Mouse (Mus musculus): Measurements from ENCODE around the gene Dram1.

The Dram1 gene

DNA sequence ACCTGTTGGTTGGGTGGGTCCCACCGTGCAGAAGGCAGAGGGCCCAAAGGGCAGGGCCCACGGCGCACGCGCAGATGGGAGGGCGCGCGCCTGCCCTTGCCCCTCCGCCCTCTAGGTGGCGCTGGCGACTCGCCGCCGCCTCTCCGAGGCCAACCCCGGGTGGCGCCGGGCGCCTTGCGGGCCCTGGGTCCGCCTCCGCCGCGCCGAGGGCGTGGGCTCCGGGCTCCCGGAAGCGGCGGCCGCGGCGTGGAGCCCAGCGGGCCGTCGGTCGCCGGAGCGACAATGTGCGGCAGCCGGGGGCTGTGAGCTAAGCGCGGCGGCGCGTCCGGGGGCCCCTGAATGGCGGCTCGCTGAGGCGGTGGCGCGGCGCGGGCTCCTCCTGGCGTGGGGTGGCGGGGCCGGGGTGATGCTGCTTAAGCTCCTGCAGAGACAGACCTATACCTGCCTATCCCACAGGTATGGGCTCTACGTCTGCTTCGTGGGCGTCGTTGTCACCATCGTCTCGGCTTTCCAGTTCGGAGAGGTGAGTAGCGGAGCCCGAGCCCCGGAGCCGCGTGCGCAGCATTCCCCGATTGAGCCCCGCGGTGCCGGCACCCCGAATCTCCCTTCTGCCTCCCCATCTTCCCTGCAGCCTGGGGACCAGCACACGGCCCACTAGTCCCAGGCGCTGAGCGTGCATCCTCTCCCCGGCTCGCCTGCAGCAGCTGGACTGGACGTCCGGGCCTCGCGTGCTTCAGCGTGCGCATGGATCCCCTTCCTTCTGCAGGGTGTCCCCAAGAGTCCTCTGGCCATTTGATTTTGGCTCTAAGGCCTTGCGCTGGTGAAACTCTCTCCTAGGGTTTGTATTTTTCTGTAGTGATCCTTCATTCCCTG is at the start of gene Dram1, which contains the start of gene Gnptab:
Dram1 (minus strand) TSS at position 68 of the 873 bp plus-strand sequence.
Gnptab (plus strand) TSS at position 120 of the 873 bp plus-strand sequence.
- peak; percentile 91 for DNase-seq

- no peak for DNase-seq
These were observed 49.1 kb upstream of the Dram1 start for GRCm38 (mm10) chr10:88427998-88428397.

DNA sequence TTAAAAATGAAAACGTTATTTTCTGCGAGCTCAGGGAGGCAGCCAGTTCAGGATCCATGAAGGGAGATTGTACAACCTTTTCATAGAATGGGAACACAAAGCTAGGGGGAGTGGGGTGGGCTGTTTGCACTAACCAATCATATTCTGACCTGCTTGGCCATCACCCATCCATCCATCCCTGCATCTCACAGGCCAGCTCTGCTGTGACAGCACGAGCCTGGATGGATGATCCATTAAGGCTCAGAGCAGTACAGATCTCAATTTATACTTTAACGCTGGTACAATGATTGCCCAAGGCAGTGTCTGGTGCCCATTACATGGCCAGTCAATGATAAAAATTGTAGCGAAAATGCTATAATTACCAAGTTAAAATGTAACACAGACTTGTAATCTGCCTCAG is 48.0 kb upstream of the Dram1 start:
- no peak for DNase-seq

GRCm38 (mm10) chr10:88426158-88426816 is 47.4 kb upstream of the Dram1 start:
- DNase-seq: peak; percentile 25

DNA sequence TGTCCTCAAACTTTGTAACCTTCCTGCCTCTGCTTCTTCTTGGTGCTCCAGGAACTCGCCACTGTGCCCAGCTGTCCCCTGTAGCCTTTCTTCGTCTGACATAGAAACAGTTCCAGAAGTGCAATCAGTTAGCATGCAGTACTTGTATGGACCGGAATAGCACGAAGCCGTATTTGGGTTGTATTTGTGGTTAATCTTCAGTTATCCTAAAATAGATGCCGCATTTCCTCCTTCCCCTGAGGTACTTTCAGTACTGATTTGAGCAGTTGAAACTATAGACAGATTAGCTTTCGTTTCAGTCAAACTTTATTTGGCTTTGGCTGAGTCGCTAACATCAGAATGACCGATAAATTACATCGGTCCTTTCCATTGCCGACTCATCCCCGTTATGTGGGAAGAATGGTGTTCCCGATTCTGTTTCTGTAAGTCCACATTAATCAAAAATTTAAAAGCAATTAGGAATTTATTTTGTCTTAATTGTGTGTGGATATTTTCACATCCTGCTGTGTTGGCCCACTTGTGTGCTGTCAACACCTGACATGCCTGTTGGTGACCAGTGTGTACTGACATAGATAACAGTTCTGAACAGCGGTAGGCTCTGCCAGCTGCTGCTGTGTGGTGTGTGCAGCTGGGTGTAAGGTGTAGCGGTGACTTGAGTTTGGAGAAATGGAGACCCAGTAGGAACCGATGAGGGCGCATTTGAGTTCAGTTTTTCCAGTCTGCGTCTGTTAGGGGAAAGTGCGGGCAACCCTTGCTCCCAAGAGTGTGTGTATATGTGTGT is 42.0 kb upstream of the Dram1 start:
- DNase-seq: no peak

DNA sequence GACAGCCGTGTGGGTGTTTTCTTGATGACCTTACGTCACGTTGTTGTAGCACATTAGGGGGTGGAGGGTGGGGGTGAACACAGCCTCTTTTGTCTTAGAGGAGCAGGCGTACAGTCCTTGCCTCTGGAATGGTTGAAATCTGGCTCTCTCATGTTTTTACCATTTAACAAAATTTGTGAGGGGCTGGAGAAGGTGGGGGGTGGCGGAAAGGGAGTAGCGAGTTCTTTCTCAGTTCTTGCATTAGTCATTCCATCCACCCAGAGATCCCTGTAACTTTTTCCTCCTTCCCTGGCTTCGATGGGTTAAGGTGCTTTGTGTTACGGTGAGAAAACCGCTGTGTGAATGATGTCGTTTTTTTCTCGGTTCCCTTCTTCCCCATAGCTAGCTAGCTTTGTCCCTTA is 41.3 kb upstream of the Dram1 start:
- no peak for DNase-seq

GRCm38 (mm10) chr10:88417686-88418085 is 38.8 kb upstream of the Dram1 start:
- DNase-seq: no peak

- DNase-seq: no peak
These were observed 33.6 kb upstream of the Dram1 start for GRCm38 (mm10) chr10:88412290-88412995.

- no peak for DNase-seq
These were observed 30.9 kb upstream of the Dram1 start for GRCm38 (mm10) chr10:88409751-88410150.

DNA sequence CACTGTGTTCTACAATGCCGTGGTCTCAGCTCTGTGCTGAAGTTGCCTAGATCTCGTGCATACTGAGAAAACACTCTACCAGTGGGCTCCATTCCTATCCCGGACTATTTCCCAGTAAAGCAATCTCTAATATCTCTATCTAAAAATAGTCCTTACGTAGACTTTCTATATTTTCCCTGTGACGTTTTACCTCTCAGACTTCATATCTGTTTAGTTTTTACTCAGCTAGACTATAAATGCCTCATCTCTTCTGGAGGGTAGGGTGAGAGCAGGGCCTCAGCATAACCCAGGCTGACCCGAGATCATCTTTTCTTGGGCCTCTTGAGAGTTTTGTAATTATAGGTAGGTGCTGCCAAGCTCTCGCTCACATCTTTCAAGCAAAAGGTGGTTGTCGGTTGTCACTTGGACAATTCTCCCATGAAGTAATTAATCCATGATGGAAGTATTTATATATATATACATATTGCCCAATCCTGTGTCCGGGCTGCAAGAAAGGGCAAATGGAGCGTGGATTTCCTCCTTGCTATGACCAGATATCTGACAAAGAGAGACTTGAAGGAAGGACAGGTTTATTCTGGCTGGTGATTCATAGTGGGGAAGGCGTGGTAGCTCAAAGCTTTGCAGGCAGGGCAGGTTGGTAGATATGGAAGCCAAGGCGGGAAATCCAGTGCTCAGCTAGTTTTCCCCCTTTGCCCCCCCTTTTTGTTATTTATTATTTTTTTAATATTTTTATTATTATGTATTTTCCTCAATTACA is 29.2 kb upstream of the Dram1 start:
- DNase-seq: no peak

DNA sequence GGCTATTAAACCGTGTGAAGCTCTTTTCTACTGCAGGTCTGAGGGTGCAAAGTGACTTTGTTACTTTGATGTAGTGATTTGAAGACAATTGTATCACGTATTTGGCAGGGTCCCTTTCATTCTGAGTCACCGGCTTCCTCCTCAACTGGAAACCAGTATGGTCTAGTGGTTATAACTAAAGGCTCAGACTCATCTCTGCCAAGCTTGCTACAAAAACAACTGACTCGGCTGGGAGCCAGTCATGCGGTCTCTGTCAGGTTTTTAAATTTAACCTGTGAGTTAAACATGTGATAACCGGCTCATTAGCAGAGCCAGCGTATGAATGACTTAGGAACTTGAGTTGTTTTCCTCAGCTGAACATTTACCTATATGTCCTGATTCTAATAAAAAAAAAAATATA is 26.9 kb upstream of the Dram1 start:
- no peak for DNase-seq

DNA sequence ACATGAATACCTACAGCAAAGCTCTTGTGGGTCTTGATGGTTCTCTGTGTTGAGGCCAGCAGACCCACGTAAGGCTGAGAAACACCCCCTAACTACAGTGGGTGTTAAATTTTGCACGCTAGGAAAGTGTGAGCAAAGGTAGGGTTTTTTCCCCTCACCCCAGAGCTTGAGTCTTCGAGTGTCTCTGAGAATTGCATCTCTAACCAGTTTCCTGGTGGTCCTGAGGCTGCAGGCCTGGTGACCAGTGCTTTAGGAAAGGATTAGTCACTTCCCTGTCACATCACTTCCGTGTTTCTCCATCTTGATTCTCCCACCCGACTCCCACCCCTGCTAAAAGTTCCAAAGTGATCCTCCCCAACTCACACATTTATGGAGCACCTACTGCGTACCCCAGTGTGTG is 25.3 kb upstream of the Dram1 start:
- no peak for DNase-seq

- DNase-seq: no peak
These were observed 24.1 kb upstream of the Dram1 start for GRCm38 (mm10) chr10:88403021-88403420.

GRCm38 (mm10) chr10:88399271-88399670 is 20.4 kb upstream of the Dram1 start:
- no peak for DNase-seq

- DNase-seq: no peak
These were observed 19.9 kb upstream of the Dram1 start for GRCm38 (mm10) chr10:88398668-88399243.

GRCm38 (mm10) chr10:88392181-88392847 is 13.4 kb upstream of the Dram1 start:
- peak; percentile 35 for DNase-seq

DNA sequence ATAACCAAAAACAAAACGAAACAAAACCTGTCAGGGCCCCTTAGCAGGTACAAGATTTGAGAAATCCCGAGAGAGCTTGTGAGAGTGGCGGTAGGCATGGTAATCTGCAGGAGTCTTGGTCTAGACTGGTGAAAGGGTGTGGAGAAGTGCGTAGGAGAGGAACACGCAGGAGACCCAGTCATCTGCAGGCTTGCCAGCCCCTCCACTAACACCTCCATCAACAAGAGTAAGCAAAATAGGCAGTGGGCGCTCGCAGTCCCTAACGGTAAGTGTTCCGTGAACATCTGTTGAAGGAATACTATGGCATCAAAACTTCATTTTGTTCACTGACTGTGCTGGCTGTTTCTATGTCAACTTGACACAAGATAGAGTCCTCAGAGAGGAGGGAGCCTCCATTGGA is 12.6 kb upstream of the Dram1 start:
- DNase-seq: no peak

GRCm38 (mm10) chr10:88390096-88390790 is 11.4 kb upstream of the Dram1 start:
- DNase-seq: no peak

- no peak for DNase-seq
These were observed 10.7 kb upstream of the Dram1 start for GRCm38 (mm10) chr10:88389576-88389975.

- DNase-seq: no peak
These were observed 7.4 kb upstream of the Dram1 start for GRCm38 (mm10) chr10:88386251-88386650.
